ENCODE assay signal across 37 mouse cellular contexts in genomic region chr6:145634454-145634853, GRCm38 (mm10). TPM values are rescaled to one million over a fixed set of nuclear protein-coding genes. Genes with fewer than 3 reads are reported as not detected.
"Had no signal": no experiment of that assay in that cellular context is flagged by ENCODE, and none has a peak within 500 bp of the region (broad histone marks: within the 10 kb centered on the region; RNA-seq: fewer than 3 reads in every experiment).

No protein-coding gene starts in this region.

- H3K27me3 ChIP-seq: heart, embryonic 13.5 days; heart, embryonic 15.5 days; hindbrain, embryonic 12.5 days; intestine, embryonic 15.5 days; kidney, embryonic 15.5 days; limb, embryonic 12.5 days; liver, embryonic 13.5 days; liver, embryonic 15.5 days had no signal

- H3K4me1 ChIP-seq: hindbrain, embryonic 10.5 days; hindbrain, embryonic 12.5 days; limb, embryonic 10.5 days; liver, embryonic 13.5 days; liver, embryonic 15.5 days had no signal

- H3K4me2 ChIP-seq: heart, embryonic 11.5 days; heart, embryonic 13.5 days; heart, embryonic 15.5 days; hindbrain, embryonic 12.5 days; hindbrain, embryonic 14.5 days; intestine, embryonic 15.5 days; kidney, embryonic 15.5 days; limb, embryonic 12.5 days; liver, embryonic 11.5 days; liver, embryonic 13.5 days; liver, embryonic 15.5 days had no signal

- H3K9me3 ChIP-seq: heart, embryonic 15.5 days; intestine, embryonic 15.5 days; kidney, embryonic 15.5 days; limb, embryonic 10.5 days; liver, embryonic 13.5 days; liver, embryonic 15.5 days had no signal

- ATAC-seq: hindbrain, embryonic 16.5 days; inflammation-experienced regulatory T-cells, adult 6 months; intestine, embryonic 15.5 days; intestine, postnatal 0 days had no signal

- H3K27ac ChIP-seq: gastrocnemius, adult 2 months; heart, adult 2 months; heart, embryonic 13.5 days; heart, embryonic 15.5 days; hindbrain, embryonic 10.5 days; hindbrain, embryonic 12.5 days; hindbrain, embryonic 14.5 days; intestine, embryonic 15.5 days; kidney, embryonic 15.5 days; kidney, postnatal 0 days; left cerebral cortex, adult 2 months; limb, embryonic 10.5 days; limb, embryonic 12.5 days; liver, embryonic 13.5 days; liver, embryonic 15.5 days had no signal

- H3K36me3 ChIP-seq: heart, embryonic 13.5 days; heart, embryonic 15.5 days; hindbrain, embryonic 10.5 days; hindbrain, embryonic 12.5 days; intestine, embryonic 15.5 days; kidney, embryonic 15.5 days; limb, embryonic 10.5 days; limb, embryonic 12.5 days; liver, embryonic 13.5 days; liver, embryonic 15.5 days had no signal

- H3K4me3 ChIP-seq: gastrocnemius, adult 2 months; heart, adult 2 months; heart, embryonic 13.5 days; heart, embryonic 15.5 days; hindbrain, embryonic 10.5 days; hindbrain, embryonic 12.5 days; intestine, embryonic 15.5 days; kidney, embryonic 15.5 days; left cerebral cortex, adult 2 months; limb, embryonic 10.5 days; limb, embryonic 12.5 days; liver, embryonic 13.5 days; liver, embryonic 15.5 days had no signal

- H3K9ac ChIP-seq: heart, embryonic 13.5 days; heart, embryonic 15.5 days; hindbrain, embryonic 12.5 days; hindbrain, embryonic 14.5 days; intestine, embryonic 15.5 days; kidney, embryonic 15.5 days; limb, embryonic 12.5 days; liver, embryonic 13.5 days; liver, embryonic 15.5 days had no signal

- DNase-seq: gastrocnemius, adult 2 months; gastrocnemius, postnatal 10 days; gastrocnemius, postnatal 25 days; heart, adult 2 months; heart, postnatal 4 days; kidney, adult 18-20 months; kidney, adult 8-10 months; kidney, postnatal 14 days; kidney, postnatal 36 days; liver; liver, embryonic 13.5 days had no signal

RNA-seq across cellular contexts. Expression of gene Tuba3b, which starts 18.9 kb away (rescaled TPM):
- total RNA-seq: gastrocnemius, adult 2 months; gastrocnemius, postnatal 10 days; gastrocnemius, postnatal 25 days; gastrocnemius, postnatal 4 days; granulocyte monocyte progenitor cell, adult 5-6 weeks; layer of hippocampus, adult 18-20 months; layer of hippocampus, postnatal 10 days; layer of hippocampus, postnatal 25 days; left cerebral cortex, adult 2 months; left cerebral cortex, postnatal 14 days; left cerebral cortex, postnatal 36 days had no signal
- polyA plus RNA-seq: heart, embryonic 11.5 days; heart, embryonic 13.5 days; hindbrain, embryonic 10.5 days; hindbrain, embryonic 12.5 days; hindbrain, embryonic 14.5 days; hindbrain, embryonic 16.5 days; inflammation-experienced regulatory T-cells, adult 6 months; intestine, embryonic 15.5 days; intestine, postnatal 0 days; kidney, embryonic 15.5 days; kidney, postnatal 0 days; large intestine, adult 2 months; limb, embryonic 10.5 days; limb, embryonic 12.5 days; limb, embryonic 14.5 days; liver, embryonic 13.5 days had no signal

RNA-seq across cellular contexts. Expression of gene Lmntd1, which starts 20.3 kb away (rescaled TPM):
- total RNA-seq: granulocyte monocyte progenitor cell, adult 5-6 weeks had no signal
- polyA plus RNA-seq: inflammation-experienced regulatory T-cells, adult 6 months; liver, embryonic 11.5 days; liver, embryonic 13.5 days; liver, embryonic 15.5 days had no signal
